Mouse (Mus musculus) intestine, embryonic 16.5 days (tissue): ENCODE results near the gene Tmbim1. TPM values are rescaled to one million over a fixed set of nuclear protein-coding genes. Genes with fewer than 3 reads are reported as not detected.

Experiments
- ATAC-seq: fragments of 200-750 bp; cut with Nextera tagmentation; 2 replicates; pipeline ENCODE4 v1.8.0; 2017; ENCODE audit warnings: moderate TSS enrichment, moderate library complexity
- H3K27ac ChIP-seq: fragments of 300-500 bp; sonication (generic); 2 replicates; pipeline ENCODE4 v1.5.1; 2014; ENCODE audit warnings: mild to moderate bottlenecking, low read length
- H3K27me3 ChIP-seq: fragments of 300-500 bp; sonication (generic); replicated peaks from 2 replicates; pipeline ENCODE4 v1.6.1; 2014; ENCODE audit warnings: low read length, control low read depth, mixed read lengths; ENCODE audit not compliant: control insufficient read depth, insufficient read depth
- H3K36me3 ChIP-seq: fragments of 300-500 bp; sonication (generic); 2 replicates; pipeline ENCODE4 v1.6.1; 2014; ENCODE audit warnings: low read length, control low read depth; ENCODE audit not compliant: control insufficient read depth, insufficient read depth
- H3K4me1 ChIP-seq: fragments of 300-500 bp; sonication (generic); 2 replicates; pipeline ENCODE4 v1.6.1; 2014; ENCODE audit warnings: low read length, control low read depth, mixed read lengths; ENCODE audit not compliant: control insufficient read depth, insufficient read depth
- H3K4me2 ChIP-seq: fragments of 300-500 bp; sonication (generic); 2 replicates; pipeline ENCODE4 v1.6.1; 2014; ENCODE audit warnings: low read depth, low read length, control low read depth
- H3K4me3 ChIP-seq: fragments of 300-500 bp; sonication (generic); 2 replicates; pipeline ENCODE4 v1.5.1; 2014; ENCODE audit warnings: mild to moderate bottlenecking, low read length
- H3K9ac ChIP-seq: fragments of 300-500 bp; sonication (generic); 2 replicates; pipeline ENCODE4 v1.6.1; 2014; ENCODE audit warnings: low read depth, low read length
- H3K9me3 ChIP-seq: fragments of 300-500 bp; sonication (generic); 2 replicates; pipeline ENCODE4 v1.6.1; 2016; ENCODE audit warnings: low read length, control low read depth; ENCODE audit not compliant: control insufficient read depth
- WGBS: fragments of 180-500 bp; shearing (Covaris S2); extraction: QIAGEN DNeasy Blood & Tissue Kit; methylation state at CpG from one replicate; pipeline ENCODE4 v1.1.7; 2014; 5-methylcytosine and 5-hydroxymethylcytosine counted together
- polyA plus RNA-seq: library from polyadenylated mRNA; unstranded; fragments of >200 nt; fragmentation: Nextera tagmentation; extraction: Ambion mirVana; gene quantifications from 2 replicates; pipeline ENCODE4 v1.2.1, GENCODE M21; 2015

Tmbim1 gene
- polyA plus RNA-seq, 1 experiment from 2014 or later = 79.8 TPM

GRCm38 (mm10) chr1:74309767-74310166 is 4.3 kb upstream of the Tmbim1 start:
- Histone ChIP-seq H3K27ac (peak overlapping the region; percentile 17), H3K4me1 (peaks cover 15% of the 10 kb centered on the region), H3K9me3 (no peaks in the 10 kb centered on the region), H3K9ac (no peak overlapping the region), H3K4me2 (no peak overlapping the region), H3K4me3 (no peak overlapping the region), H3K27me3 (no peaks in the 10 kb centered on the region), H3K36me3 (no peaks in the 10 kb centered on the region)
- WGBS = 22% methylated on average over 3 of the region's 3 CpGs
- no peak for ATAC-seq

- Histone ChIP-seq H3K36me3 (no peaks in the 10 kb centered on the region), H3K27me3 (no peaks in the 10 kb centered on the region), H3K9ac (no peak overlapping the region), H3K4me1 (peaks cover 15% of the 10 kb centered on the region), H3K4me2 (no peak overlapping the region), H3K4me3 (no peak overlapping the region), H3K9me3 (no peaks in the 10 kb centered on the region), H3K27ac (no peak overlapping the region)
- no peak for ATAC-seq
- 73% methylated on average over 10 of the region's 10 CpGs for WGBS
These were observed 2.9 kb upstream of the Tmbim1 start for GRCm38 (mm10) chr1:74308001-74308964.

- H3K4me3 ChIP-seq = no peak overlapping the region
- no peak overlapping the region for H3K4me2 ChIP-seq
- peaks cover 24% of the 10 kb centered on the region for H3K4me1 ChIP-seq
- H3K36me3 ChIP-seq = no peaks in the 10 kb centered on the region
- peak; percentile 62 for ATAC-seq
- peak overlapping the region; percentile 57; the same call in 1 of the 2 replicates for H3K27ac ChIP-seq
- H3K9me3 ChIP-seq = no peaks in the 10 kb centered on the region
- H3K9ac ChIP-seq = 0 out of 2 replicates have a peak overlapping the region, but pooled peaks have one; percentile 13
- no peaks in the 10 kb centered on the region for H3K27me3 ChIP-seq
- WGBS = 63% methylated on average over 1 of the region's 1 CpGs
These were observed 1.7 kb upstream of the Tmbim1 start for GRCm38 (mm10) chr1:74307146-74307545.

- no peak overlapping the region for H3K9ac ChIP-seq
- no peaks in the 10 kb centered on the region for H3K9me3 ChIP-seq
- WGBS = 56% methylated on average over 4 of the region's 4 CpGs
- H3K27ac ChIP-seq = no peak overlapping the region
- ATAC-seq = no peak
- H3K4me1 ChIP-seq = peaks cover 44% of the 10 kb centered on the region
- no peak overlapping the region for H3K4me2 ChIP-seq
- H3K27me3 ChIP-seq = no peaks in the 10 kb centered on the region
- no peaks in the 10 kb centered on the region; the same call in 1 of the 2 replicates for H3K36me3 ChIP-seq
- H3K4me3 ChIP-seq = no peak overlapping the region
These were observed 476 bp downstream of the Tmbim1 start for GRCm38 (mm10) chr1:74304946-74305345.

GRCm38 (mm10) chr1:74304339-74304790 is 1.1 kb downstream of the Tmbim1 start:
- ATAC-seq = no peak
- H3K4me3 ChIP-seq = peak overlapping the region; percentile 72
- H3K36me3 ChIP-seq = no peaks in the 10 kb centered on the region; the same call in 1 of the 2 replicates
- peaks cover 47% of the 10 kb centered on the region for H3K4me1 ChIP-seq
- no peaks in the 10 kb centered on the region for H3K27me3 ChIP-seq
- H3K27ac ChIP-seq = peak overlapping the region; percentile 89
- H3K9ac ChIP-seq = peak overlapping the region; percentile 85
- peak overlapping the region; percentile 66 for H3K4me2 ChIP-seq
- no peaks in the 10 kb centered on the region for H3K9me3 ChIP-seq
- 7% methylated on average over 12 of the region's 12 CpGs for WGBS

GRCm38 (mm10) chr1:74303509-74304338 is 1.7 kb downstream of the Tmbim1 start:
- H3K4me2 ChIP-seq = peak overlapping the region; percentile 66
- ATAC-seq = peak; percentile 87
- peak overlapping the region; percentile 85 for H3K9ac ChIP-seq
- H3K36me3 ChIP-seq = no peaks in the 10 kb centered on the region; the same call in 1 of the 2 replicates
- no peaks in the 10 kb centered on the region for H3K9me3 ChIP-seq
- WGBS = under 1% methylated on average over 56 of the region's 56 CpGs
- peak overlapping the region; percentile 72 for H3K4me3 ChIP-seq
- no peaks in the 10 kb centered on the region for H3K27me3 ChIP-seq
- peak overlapping the region; percentile 89 for H3K27ac ChIP-seq
- H3K4me1 ChIP-seq = peaks cover 53% of the 10 kb centered on the region

GRCm38 (mm10) chr1:74302835-74303234 is 2.6 kb downstream of the Tmbim1 start:
- H3K36me3 ChIP-seq = no peaks in the 10 kb centered on the region; the same call in 1 of the 2 replicates
- peak overlapping the region; percentile 85 for H3K9ac ChIP-seq
- 59% methylated on average over 2 of the region's 2 CpGs for WGBS
- H3K9me3 ChIP-seq = no peaks in the 10 kb centered on the region
- H3K27ac ChIP-seq = no peak overlapping the region
- peak overlapping the region; percentile 72 for H3K4me3 ChIP-seq
- peak overlapping the region; percentile 66 for H3K4me2 ChIP-seq
- H3K4me1 ChIP-seq = peaks cover 62% of the 10 kb centered on the region
- no peaks in the 10 kb centered on the region for H3K27me3 ChIP-seq
- ATAC-seq = no peak

GRCm38 (mm10) chr1:74302229-74302628 is 3.2 kb downstream of the Tmbim1 start:
- peaks cover 62% of the 10 kb centered on the region for H3K4me1 ChIP-seq
- no peaks in the 10 kb centered on the region; the same call in 1 of the 2 replicates for H3K36me3 ChIP-seq
- H3K27ac ChIP-seq = no peak overlapping the region
- H3K9me3 ChIP-seq = no peaks in the 10 kb centered on the region
- no peaks in the 10 kb centered on the region for H3K27me3 ChIP-seq
- WGBS = 86% methylated on average over 7 of the region's 7 CpGs
- peak overlapping the region; percentile 72; the same call in 1 of the 2 replicates for H3K4me3 ChIP-seq
- H3K4me2 ChIP-seq = peak overlapping the region; percentile 66
- H3K9ac ChIP-seq = peak overlapping the region; percentile 85; the same call in 1 of the 2 replicates
- ATAC-seq = no peak
